Mouse (Mus musculus) hindbrain, embryonic 10.5 days (tissue): Measurements from ENCODE around the gene Cand2. TPM values are rescaled to one million over a fixed set of nuclear protein-coding genes. Genes with fewer than 3 reads are reported as not detected.

ENCODE experiments used
- DNase-seq: peaks from one replicate; pipeline ENCODE4 v3.0.0-alpha.2; 2017; ENCODE audit warnings: low spot score
- H3K27ac ChIP-seq: fragments of 300-500 bp; sonication (generic); 2 replicates; pipeline ENCODE4 v1.5.1; 2016; ENCODE audit warnings: mild to moderate bottlenecking, moderate library complexity
- H3K27me3 ChIP-seq: fragments of 300-500 bp; sonication (generic); 2 replicates; pipeline ENCODE4 v1.6.1; 2016; ENCODE audit warnings: mild to moderate bottlenecking; ENCODE audit not compliant: poor library complexity, insufficient read depth, severe bottlenecking
- H3K36me3 ChIP-seq: fragments of 300-500 bp; sonication (generic); 2 replicates; pipeline ENCODE4 v1.6.1; 2016; ENCODE audit warnings: mild to moderate bottlenecking, moderate library complexity
- H3K4me1 ChIP-seq: fragments of 300-500 bp; sonication (generic); replicated peaks from 2 replicates; pipeline ENCODE4 v1.6.1; 2016; ENCODE audit warnings: mild to moderate bottlenecking
- H3K4me3 ChIP-seq: fragments of 300-500 bp; sonication (generic); 2 replicates; pipeline ENCODE4 v1.5.1; 2016; ENCODE audit warnings: mild to moderate bottlenecking, moderate library complexity
- H3K9me3 ChIP-seq: fragments of 300-500 bp; sonication (generic); 2 replicates; pipeline ENCODE4 v1.6.1; 2016; ENCODE audit warnings: mild to moderate bottlenecking, moderate library complexity
- WGBS: fragments of 180-500 bp; shearing (Covaris S2); methylation state at CpG from one replicate; pipeline ENCODE4 v1.1.7; 2016; 5-methylcytosine and 5-hydroxymethylcytosine counted together
- polyA plus RNA-seq: library from polyadenylated mRNA; unstranded; fragments of >200 nt; fragmentation: Nextera tagmentation; extraction: Ambion mirVana; gene quantifications from 2 replicates; pipeline ENCODE4 v1.2.1, GENCODE M21; 2016

The Cand2 gene
- polyA plus RNA-seq, 1 experiment from 2014 or later, result 51.1 TPM

- Histone ChIP-seq H3K27me3 (no peaks in the 10 kb centered on the region), H3K9me3 (no peaks in the 10 kb centered on the region), H3K4me1 (peaks cover 63% of the 10 kb centered on the region), H3K4me3 (no peak overlapping the region), H3K36me3 (no peaks in the 10 kb centered on the region), H3K27ac (peak overlapping the region; percentile 90)
- WGBS, result 55% methylated on average over 4 of the region's 4 CpGs
- DNase-seq, result no peak
Measured at GRCm38 (mm10) chr6:115760982-115761381, 13.4 kb upstream of the Cand2 start.

- Histone ChIP-seq H3K4me3 (peak within 1 kb of the TSS; percentile 35), H3K27ac (peak within 1 kb of the TSS; percentile 90), H3K9me3 (no peaks in the 10 kb centered on the region), H3K27me3 (no peaks in the 10 kb centered on the region), H3K36me3 (no peaks in the 10 kb centered on the region), H3K4me1 (peaks cover 67% of the 10 kb centered on the region)
- 2% methylated on average over 9 of the region's 9 CpGs for WGBS
- DNase-seq, result peak; percentile 68
Measured at GRCm38 (mm10) chr6:115761995-115762756, 12.2 kb upstream of the Cand2 start, which contains the start of gene Tmem40. Gene Tmem40, minus strand, starts transcription at chr6:115762410.

GRCm38 (mm10) chr6:115764179-115764578 lies 10.2 kb upstream of the Cand2 start:
- no peaks in the 10 kb centered on the region for H3K9me3 ChIP-seq
- peaks cover 60% of the 10 kb centered on the region for H3K4me1 ChIP-seq
- no peaks in the 10 kb centered on the region for H3K36me3 ChIP-seq
- no peaks in the 10 kb centered on the region for H3K27me3 ChIP-seq
- WGBS, result 7% methylated on average over 7 of the region's 7 CpGs
- H3K4me3 ChIP-seq, result peak overlapping the region; percentile 10; the same call in 1 of the 2 replicates
- peak overlapping the region; percentile 90 for H3K27ac ChIP-seq
- peak; percentile 86 for DNase-seq

GRCm38 (mm10) chr6:115767357-115767756 lies 7.0 kb upstream of the Cand2 start:
- 26% methylated on average over 9 of the region's 9 CpGs for WGBS
- H3K27ac ChIP-seq, result peak overlapping the region; percentile 59
- H3K27me3 ChIP-seq, result no peaks in the 10 kb centered on the region

GRCm38 (mm10) chr6:115768207-115768606 lies 6.1 kb upstream of the Cand2 start:
- DNase-seq, result no peak
- WGBS, result 87% methylated on average over 4 of the region's 4 CpGs

More at GRCm38 (mm10) chr6:115767357-115767756, 7.0 kb upstream of the Cand2 start:
- DNase-seq, result no peak
- Histone ChIP-seq H3K36me3 (no peaks in the 10 kb centered on the region), H3K4me1 (peaks cover 35% of the 10 kb centered on the region), H3K9me3 (no peaks in the 10 kb centered on the region), H3K4me3 (no peak overlapping the region)

GRCm38 (mm10) chr6:115770059-115770670 lies 4.2 kb upstream of the Cand2 start:
- no peak overlapping the region for H3K4me3 ChIP-seq
- no peak for DNase-seq
- peaks cover 21% of the 10 kb centered on the region for H3K4me1 ChIP-seq
- no peaks in the 10 kb centered on the region for H3K27me3 ChIP-seq
- H3K27ac ChIP-seq, result no peak overlapping the region
- no peaks in the 10 kb centered on the region for H3K36me3 ChIP-seq
- WGBS, result 82% methylated on average over 20 of the region's 20 CpGs
- no peaks in the 10 kb centered on the region for H3K9me3 ChIP-seq

More at GRCm38 (mm10) chr6:115768207-115768606, 6.1 kb upstream of the Cand2 start:
- H3K9me3 ChIP-seq, result no peaks in the 10 kb centered on the region
- no peaks in the 10 kb centered on the region for H3K27me3 ChIP-seq
- no peaks in the 10 kb centered on the region for H3K36me3 ChIP-seq
- peak overlapping the region; percentile 62 for H3K27ac ChIP-seq
- no peak overlapping the region for H3K4me3 ChIP-seq
- H3K4me1 ChIP-seq, result peaks cover 26% of the 10 kb centered on the region

GRCm38 (mm10) chr6:115770852-115771251 lies 3.5 kb upstream of the Cand2 start:
- WGBS, result 78% methylated on average over 4 of the region's 4 CpGs
- H3K9me3 ChIP-seq, result no peaks in the 10 kb centered on the region
- H3K36me3 ChIP-seq, result no peaks in the 10 kb centered on the region
- H3K27ac ChIP-seq, result no peak overlapping the region
- H3K4me3 ChIP-seq, result no peak overlapping the region
- H3K27me3 ChIP-seq, result no peaks in the 10 kb centered on the region
- no peak for DNase-seq
- H3K4me1 ChIP-seq, result peaks cover 28% of the 10 kb centered on the region

GRCm38 (mm10) chr6:115772201-115772600 lies 2.1 kb upstream of the Cand2 start:
- Histone ChIP-seq H3K4me3 (no peak overlapping the region), H3K36me3 (no peaks in the 10 kb centered on the region; the same call in 1 of the 2 replicates), H3K9me3 (no peaks in the 10 kb centered on the region), H3K27me3 (no peaks in the 10 kb centered on the region), H3K27ac (no peak overlapping the region), H3K4me1 (peaks cover 37% of the 10 kb centered on the region)
- DNase-seq, result no peak
- 80% methylated on average over 6 of the region's 6 CpGs for whole genome bisulfite sequencing

GRCm38 (mm10) chr6:115772604-115773003 lies 1.7 kb upstream of the Cand2 start:
- no peak for DNase-seq
- Histone ChIP-seq H3K36me3 (peaks cover 3% of the 10 kb centered on the region; the same call in 1 of the 2 replicates), H3K27ac (no peak overlapping the region), H3K4me3 (no peak overlapping the region), H3K27me3 (no peaks in the 10 kb centered on the region), H3K9me3 (no peaks in the 10 kb centered on the region), H3K4me1 (peaks cover 33% of the 10 kb centered on the region)
- 93% methylated on average over 1 of the region's 1 CpGs for WGBS

- 2% methylated on average over 14 of the region's 14 CpGs for WGBS
- peaks cover 13% of the 10 kb centered on the region for H3K36me3 ChIP-seq
- peak; percentile 81 for DNase-seq
- H3K27me3 ChIP-seq, result no peaks in the 10 kb centered on the region
- peak overlapping the region; percentile 91 for H3K4me3 ChIP-seq
- no peaks in the 10 kb centered on the region for H3K9me3 ChIP-seq
- H3K27ac ChIP-seq, result peak overlapping the region; percentile 98
- peaks cover 32% of the 10 kb centered on the region for H3K4me1 ChIP-seq
Measured at GRCm38 (mm10) chr6:115773966-115774413, 348 bp upstream of the Cand2 start.

GRCm38 (mm10) chr6:115775838-115776237 lies 1.5 kb downstream of the Cand2 start:
- 64% methylated on average over 3 of the region's 3 CpGs for WGBS
- Histone ChIP-seq H3K4me3 (peak overlapping the region; percentile 91), H3K4me1 (peaks cover 32% of the 10 kb centered on the region), H3K9me3 (no peaks in the 10 kb centered on the region), H3K27me3 (no peaks in the 10 kb centered on the region), H3K27ac (peak overlapping the region; percentile 98), H3K36me3 (peaks cover 32% of the 10 kb centered on the region)
- peak; percentile 16 for DNase-seq

GRCm38 (mm10) chr6:115776363-115776762 lies 2.0 kb downstream of the Cand2 start:
- Histone ChIP-seq H3K9me3 (no peaks in the 10 kb centered on the region), H3K4me3 (peak overlapping the region; percentile 91), H3K4me1 (peaks cover 32% of the 10 kb centered on the region), H3K27ac (peak overlapping the region; percentile 98), H3K36me3 (peaks cover 37% of the 10 kb centered on the region), H3K27me3 (no peaks in the 10 kb centered on the region)
- no peak for DNase-seq
- WGBS, result 81% methylated on average over 9 of the region's 9 CpGs

GRCm38 (mm10) chr6:115782781-115783180 lies 8.4 kb downstream of the Cand2 start:
- H3K27ac ChIP-seq, result no peak overlapping the region
- peaks cover 96% of the 10 kb centered on the region for H3K36me3 ChIP-seq
- no peak overlapping the region for H3K4me3 ChIP-seq
- H3K9me3 ChIP-seq, result no peaks in the 10 kb centered on the region
- WGBS, result 93% methylated on average over 3 of the region's 3 CpGs
- DNase-seq, result no peak
- H3K27me3 ChIP-seq, result no peaks in the 10 kb centered on the region
- H3K4me1 ChIP-seq, result no peaks in the 10 kb centered on the region
